Mouse (Mus musculus) heart, embryonic 11.5 days (tissue): ENCODE results near the gene Asap3. TPM values are rescaled to one million over a fixed set of nuclear protein-coding genes. Genes with fewer than 3 reads are reported as not detected.

ENCODE experiments used
- ATAC-seq: fragments of 200-750 bp; cut with Nextera tagmentation; replicated peaks from 2 replicates; pipeline ENCODE4 v1.8.0; 2017; ENCODE audit warnings: moderate library complexity; ENCODE audit not compliant: insufficient number of reproducible peaks, low FRiP score, low TSS enrichment
- H3K27ac ChIP-seq: fragments of 300-500 bp; sonication (generic); 2 replicates; pipeline ENCODE4 v1.5.1; 2014; ENCODE audit warnings: mild to moderate bottlenecking, low read depth, low read length
- H3K27me3 ChIP-seq: fragments of 300-500 bp; sonication (generic); 2 replicates; pipeline ENCODE4 v1.6.1; 2014; ENCODE audit warnings: mild to moderate bottlenecking, low read length, mixed read lengths; ENCODE audit not compliant: control insufficient read depth, insufficient read depth
- H3K36me3 ChIP-seq: fragments of 300-500 bp; sonication (generic); 2 replicates; pipeline ENCODE4 v1.6.1; 2014; ENCODE audit warnings: mild to moderate bottlenecking, low read length, moderate library complexity, mixed read lengths; ENCODE audit not compliant: control insufficient read depth, insufficient read depth
- H3K4me1 ChIP-seq: fragments of 300-500 bp; sonication (generic); 2 replicates; pipeline ENCODE4 v1.6.1; 2014; ENCODE audit warnings: low read length; ENCODE audit not compliant: control insufficient read depth, insufficient read depth
- H3K4me2 ChIP-seq: fragments of 300-500 bp; sonication (generic); 2 replicates; pipeline ENCODE4 v1.6.1; 2014; ENCODE audit warnings: mild to moderate bottlenecking, moderate library complexity
- H3K4me3 ChIP-seq: fragments of 300-500 bp; sonication (generic); 2 replicates; pipeline ENCODE4 v1.5.1; 2014; ENCODE audit warnings: low read depth, low read length
- H3K9ac ChIP-seq: fragments of 300-500 bp; sonication (generic); 2 replicates; pipeline ENCODE4 v1.6.1; 2014; ENCODE audit warnings: mild to moderate bottlenecking, low read depth, low read length, moderate library complexity
- H3K9me3 ChIP-seq: fragments of 300-500 bp; sonication (generic); replicated peaks from 2 replicates; pipeline ENCODE4 v1.6.1; 2016; ENCODE audit warnings: low read length; ENCODE audit not compliant: control insufficient read depth
- WGBS: fragments of 180-500 bp; shearing (Covaris S2); extraction: QIAGEN DNeasy Blood & Tissue Kit; methylation state at CpG from one replicate; pipeline ENCODE4 v1.1.7; 2014; ENCODE audit not compliant: insufficient replicate concordance; 5-methylcytosine and 5-hydroxymethylcytosine counted together
- polyA plus RNA-seq: library from polyadenylated mRNA; unstranded; fragments of >200 nt; fragmentation: Nextera tagmentation; extraction: Ambion mirVana; gene quantifications from 2 replicates; pipeline ENCODE4 v1.2.1, GENCODE M21; 2014

The Asap3 gene
- polyA plus RNA-seq, 1 experiment from 2014 or later = 2.1 TPM

DNA sequence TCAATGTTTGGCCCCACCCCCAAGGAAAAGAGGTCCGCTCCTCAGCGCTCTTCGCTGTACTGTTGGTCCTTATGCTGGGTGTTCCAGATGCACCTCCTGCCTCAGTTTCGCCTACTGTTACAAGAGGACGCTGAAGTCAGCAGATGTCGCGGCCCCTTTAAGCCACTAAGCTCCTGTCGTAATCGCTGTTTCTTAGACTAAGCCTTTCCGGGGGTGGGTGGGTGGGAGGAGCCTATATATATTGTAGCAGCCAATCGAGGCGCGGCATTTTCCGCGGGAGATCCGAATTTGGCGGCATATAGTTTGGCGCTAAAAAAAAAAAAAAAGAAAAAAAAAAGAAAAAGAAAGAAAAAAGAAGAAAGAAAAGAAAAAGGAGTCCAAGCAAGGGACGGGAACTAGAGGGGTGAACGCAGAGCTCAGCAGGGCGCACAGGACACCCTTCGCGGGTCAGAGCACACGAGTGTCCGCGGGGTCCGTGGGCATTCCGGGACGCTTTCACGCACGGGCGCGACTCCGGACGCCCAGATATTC lies 34.1 kb upstream of the Asap3 start, which contains the start of gene E2f2:
TSS of gene E2f2 (plus strand) at position 384 of the 531 bp plus-strand sequence.
- ATAC-seq = peak; percentile 49; the same call in 1 of the 2 replicates
- Histone ChIP-seq H3K4me2 (peak within 1 kb of the TSS; percentile 95), H3K36me3 (no peaks in the 10 kb centered on the region), H3K9me3 (no peaks in the 10 kb centered on the region), H3K27me3 (no peaks in the 10 kb centered on the region), H3K4me3 (peak within 1 kb of the TSS; percentile 60), H3K9ac (peak within 1 kb of the TSS; percentile 83), H3K4me1 (peaks cover 29% of the 10 kb centered on the region), H3K27ac (peak within 1 kb of the TSS; percentile 62)
- 0% methylated on average over 35 of the region's 35 CpGs for WGBS

DNA sequence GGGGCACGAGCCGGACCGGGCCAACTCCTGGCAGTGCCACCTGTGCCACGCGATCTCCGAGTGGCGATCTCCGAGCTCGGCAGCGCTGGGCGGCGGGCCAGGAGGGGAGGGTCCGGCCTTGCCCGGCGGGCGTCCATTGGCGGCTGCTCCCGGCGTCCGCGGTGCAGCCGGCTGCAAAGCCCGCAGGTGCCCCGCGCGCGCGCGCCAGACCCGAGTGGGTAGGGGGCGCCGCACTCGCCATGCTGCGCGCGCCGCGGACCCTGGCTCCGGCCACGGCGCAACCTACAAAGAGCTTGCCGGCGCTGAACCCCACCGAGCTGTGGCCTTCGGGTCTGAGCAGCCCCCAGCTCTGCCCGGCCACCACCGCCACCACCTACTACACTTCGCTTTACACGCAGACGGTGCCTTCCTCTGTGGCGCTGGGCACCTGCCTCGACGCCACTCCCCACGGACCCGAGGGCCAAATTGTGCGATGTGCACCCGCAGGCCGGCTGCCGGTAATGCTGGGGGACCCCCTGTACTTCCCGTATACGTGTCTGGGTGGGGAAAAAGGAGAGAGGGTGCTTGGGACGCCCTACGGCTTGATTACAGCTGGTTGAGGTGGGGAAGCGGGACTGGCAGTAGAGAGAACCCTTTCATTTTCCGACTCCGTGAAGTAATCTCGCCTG lies 33.5 kb upstream of the Asap3 start:
- Histone ChIP-seq H3K4me1 (peaks cover 35% of the 10 kb centered on the region), H3K9ac (peak overlapping the region; percentile 83), H3K27me3 (no peaks in the 10 kb centered on the region), H3K36me3 (no peaks in the 10 kb centered on the region), H3K9me3 (no peaks in the 10 kb centered on the region), H3K4me2 (peak overlapping the region; percentile 95), H3K27ac (peak overlapping the region; percentile 62), H3K4me3 (peak overlapping the region; percentile 60)
- peak; percentile 25; the same call in 1 of the 2 replicates for ATAC-seq
- 1% methylated on average over 60 of the region's 67 CpGs for WGBS

GRCm38 (mm10) chr4:136173210-136173715 lies 32.9 kb upstream of the Asap3 start:
- H3K4me3 ChIP-seq = peak overlapping the region; percentile 60
- no peaks in the 10 kb centered on the region for H3K36me3 ChIP-seq
- peaks cover 41% of the 10 kb centered on the region for H3K4me1 ChIP-seq
- no peaks in the 10 kb centered on the region for H3K9me3 ChIP-seq
- peak overlapping the region; percentile 95 for H3K4me2 ChIP-seq
- peak overlapping the region; percentile 83 for H3K9ac ChIP-seq
- no peak for ATAC-seq
- H3K27ac ChIP-seq = peak overlapping the region; percentile 62; the same call in 1 of the 2 replicates
- WGBS = 6% methylated on average over 14 of the region's 14 CpGs
- H3K27me3 ChIP-seq = no peaks in the 10 kb centered on the region

- peak; percentile 77 for ATAC-seq
- WGBS = 73% methylated on average over 13 of the region's 13 CpGs
- H3K4me3 ChIP-seq = peak overlapping the region; percentile 60
- H3K9ac ChIP-seq = peak overlapping the region; percentile 83; the same call in 1 of the 2 replicates
- no peaks in the 10 kb centered on the region for H3K36me3 ChIP-seq
- peak overlapping the region; percentile 62 for H3K27ac ChIP-seq
- peaks cover 46% of the 10 kb centered on the region for H3K4me1 ChIP-seq
- H3K4me2 ChIP-seq = peak overlapping the region; percentile 95
- no peaks in the 10 kb centered on the region for H3K9me3 ChIP-seq
- H3K27me3 ChIP-seq = no peaks in the 10 kb centered on the region
These were observed 31.7 kb upstream of the Asap3 start for GRCm38 (mm10) chr4:136174216-136175193.

GRCm38 (mm10) chr4:136176022-136176552 lies 30.1 kb upstream of the Asap3 start:
- Histone ChIP-seq H3K4me2 (peak overlapping the region; percentile 95), H3K27me3 (no peaks in the 10 kb centered on the region), H3K4me1 (peaks cover 57% of the 10 kb centered on the region), H3K4me3 (no peak overlapping the region), H3K36me3 (no peaks in the 10 kb centered on the region), H3K9ac (peak overlapping the region; percentile 56), H3K27ac (no peak overlapping the region), H3K9me3 (no peaks in the 10 kb centered on the region)
- WGBS = 60% methylated on average over 10 of the region's 10 CpGs
- ATAC-seq = no peak

DNA sequence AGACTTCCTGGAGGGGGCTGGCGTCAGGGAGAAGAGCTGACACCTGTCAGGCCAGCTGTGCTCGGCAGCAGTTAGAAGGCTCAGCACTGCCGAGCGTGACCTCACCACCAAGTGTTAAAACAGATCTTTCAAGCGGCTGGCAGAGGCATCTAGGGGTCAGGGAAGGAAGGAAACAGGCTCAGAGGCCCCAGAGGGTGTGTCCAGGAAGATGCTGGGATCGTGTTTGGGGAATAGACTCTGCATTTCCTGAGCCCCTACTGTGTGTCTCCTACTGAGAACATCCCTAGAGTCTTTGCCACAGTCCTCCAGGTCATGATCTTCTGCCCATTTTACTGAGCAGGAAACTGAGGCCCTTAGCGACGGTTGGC lies 28.9 kb upstream of the Asap3 start:
- Histone ChIP-seq H3K4me2 (peak overlapping the region; percentile 95), H3K9me3 (no peaks in the 10 kb centered on the region), H3K4me1 (peaks cover 62% of the 10 kb centered on the region), H3K27ac (peak overlapping the region; percentile 88), H3K4me3 (peak overlapping the region; percentile 19; the same call in 1 of the 2 replicates), H3K27me3 (no peaks in the 10 kb centered on the region), H3K36me3 (no peaks in the 10 kb centered on the region), H3K9ac (peak overlapping the region; percentile 56)
- ATAC-seq = no peak
- WGBS = 26% methylated on average over 8 of the region's 8 CpGs

DNA sequence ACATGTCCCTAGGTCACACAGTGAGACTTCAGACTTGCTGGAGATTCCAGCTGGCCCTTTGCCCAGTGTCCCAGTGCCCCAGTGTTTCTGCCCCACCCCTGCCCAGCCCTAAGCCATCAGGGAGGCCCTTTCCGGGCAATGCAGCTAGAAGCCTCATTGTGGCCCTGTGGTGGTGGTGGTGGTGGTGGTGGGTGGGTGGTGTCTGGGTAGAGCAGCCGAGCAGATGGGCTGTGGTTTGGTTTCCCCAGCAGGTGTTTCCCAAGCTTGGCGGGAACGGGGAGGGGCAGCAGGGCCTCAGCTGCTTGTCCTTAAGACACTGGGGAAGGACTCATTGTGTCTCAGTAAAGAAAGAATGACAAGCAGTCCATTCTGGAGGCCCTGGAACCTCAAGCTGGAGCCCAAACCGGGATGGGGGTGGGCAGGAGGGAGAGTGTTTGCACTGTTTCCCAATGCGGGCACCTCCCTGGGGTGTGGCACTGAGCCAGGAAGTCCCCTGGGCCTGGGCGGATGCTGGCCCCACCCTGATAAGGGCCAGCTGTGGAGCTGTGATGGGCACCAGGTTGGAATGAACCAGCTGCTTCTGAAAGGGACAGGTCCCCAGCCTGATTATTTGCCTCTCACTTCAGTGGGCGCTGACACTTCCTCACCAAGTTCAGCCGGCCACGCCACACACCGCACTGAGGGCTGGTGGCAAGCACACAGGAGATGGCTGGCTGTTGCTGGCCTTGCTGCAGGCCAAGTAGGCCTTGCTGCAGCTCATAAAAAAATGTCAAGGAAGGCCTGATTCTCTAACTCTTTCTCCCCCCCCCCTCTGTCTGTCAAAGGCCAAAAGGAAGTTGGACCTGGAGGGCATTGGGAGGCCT lies 28.3 kb upstream of the Asap3 start:
- H3K4me1 ChIP-seq = peaks cover 62% of the 10 kb centered on the region

More for the DNA sequence above, 28.3 kb upstream of the Asap3 start:
- Histone ChIP-seq H3K27ac (peak overlapping the region; percentile 88), H3K9ac (peak overlapping the region; percentile 56), H3K27me3 (no peaks in the 10 kb centered on the region), H3K4me2 (peak overlapping the region; percentile 95), H3K9me3 (no peaks in the 10 kb centered on the region), H3K36me3 (no peaks in the 10 kb centered on the region), H3K4me3 (peak overlapping the region; percentile 19; the same call in 1 of the 2 replicates)
- ATAC-seq = peak; percentile 74
- WGBS = 53% methylated on average over 11 of the region's 11 CpGs
